Mouse (Mus musculus) frontal cortex, postnatal 10 days (tissue): ENCODE data around the gene Slc36a1.

Experiments
- DNase-seq, 2 experiments: peaks; one replicate each; pipeline ENCODE4 v3.0.0; 2022; ENCODE audit warnings: low spot score in 2 of 2, mixed read lengths in 1 of 2

Gene Slc36a1

DNA sequence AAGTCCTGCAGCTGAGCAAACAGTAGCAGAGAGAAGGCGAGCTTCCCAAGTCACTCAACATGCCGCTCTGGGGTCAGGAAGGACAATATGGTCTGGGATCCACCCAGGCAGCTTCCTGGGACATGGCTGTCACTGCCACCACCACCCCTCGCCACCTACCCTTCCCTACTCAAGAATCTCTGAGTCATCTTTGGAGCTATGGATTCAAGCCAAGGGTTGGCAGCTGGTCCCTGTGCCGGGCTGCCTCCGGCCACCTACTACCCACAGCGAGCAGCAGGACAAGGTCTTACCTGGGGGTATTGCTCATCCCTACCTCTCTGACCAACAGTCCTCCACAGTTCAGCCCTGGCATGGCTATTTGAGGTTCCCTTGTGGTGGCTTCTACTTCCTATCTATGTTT is 70.6 kb downstream of the Slc36a1 start:
- no peak for DNase-seq
